Mouse (Mus musculus) ES-E14 (cell line): ENCODE measurements at regions not wholly inside any gene's neighbourhood (a gene's known extent, or its start where the extent isn't known, plus 50 kb on each side); places are given as distances from the start of the nearest gene placed in this dataset.
A peak's percentile ranks its signal among the peaks of the same experiment; 100 is the strongest.

ENCODE experiments used
- DNase-seq: peaks from one replicate; pipeline ENCODE4 v3.0.0-alpha.2; 2013; ENCODE audit warnings: low read depth, low spot score
- H3K27ac ChIP-seq: 2 replicates; pipeline ENCODE4 v1.5.1; 2012; ENCODE audit warnings: low read depth, mild to moderate bottlenecking, low read length, moderate library complexity, mixed read lengths; ENCODE audit not compliant: poor library complexity, insufficient read depth, severe bottlenecking
- H3K36me3 ChIP-seq: 2 replicates; pipeline ENCODE4 v1.6.1; 2012; ENCODE audit warnings: mild to moderate bottlenecking, low read length, moderate library complexity, mixed read lengths; ENCODE audit not compliant: control insufficient read depth, poor library complexity, insufficient read depth, severe bottlenecking
- H3K4me1 ChIP-seq, 2 experiments: fragments of 150-350 bp in 1 of 2; sonication (generic) in 1 of 2; 2 replicates each; pipeline ENCODE4 v1.6.1; 2012; ENCODE audit warnings: low read length in 2 of 2, mild to moderate bottlenecking in 1 of 2, mixed read lengths in 1 of 2; ENCODE audit not compliant: control insufficient read depth in 2 of 2, insufficient read depth in 2 of 2, poor library complexity in 1 of 2
- H3K4me3 ChIP-seq, 2 experiments: fragments of 150-350 bp in 1 of 2; sonication (generic) in 1 of 2; 2 replicates each; pipeline ENCODE4 v1.5.1; 2012; ENCODE audit warnings: low read length in 2 of 2, low read depth in 1 of 2, mild to moderate bottlenecking in 1 of 2, mixed read lengths in 1 of 2; ENCODE audit not compliant: insufficient read depth in 1 of 2, poor library complexity in 1 of 2, severe bottlenecking in 1 of 2
- H3K9ac ChIP-seq: 2 replicates; pipeline ENCODE4 v1.6.1; 2012; ENCODE audit warnings: low read depth, mild to moderate bottlenecking, low read length, mixed read lengths; ENCODE audit not compliant: poor library complexity, insufficient read depth, severe bottlenecking
- H3K9me3 ChIP-seq: fragments of 150-350 bp; sonication (generic); 2 replicates; pipeline ENCODE4 v1.6.1; 2012; ENCODE audit warnings: low read depth, mild to moderate bottlenecking, low read length; ENCODE audit not compliant: control insufficient read depth, insufficient read depth
- CHD2 ChIP-seq: IDR thresholded peaks from 2 replicates; pipeline ENCODE4 v1.6.1; 2014; ENCODE audit warnings: mild to moderate bottlenecking, low read depth, low read length, inconsistent platforms
- HCFC1 ChIP-seq: IDR thresholded peaks from 2 replicates; pipeline ENCODE4 v1.6.1; 2012; ENCODE audit warnings: low read length, inconsistent platforms, borderline replicate concordance; ENCODE audit not compliant: insufficient read depth
- MAFK ChIP-seq: IDR thresholded peaks from 2 replicates; pipeline ENCODE4 v1.6.1; 2014; ENCODE audit warnings: mild to moderate bottlenecking, low read depth, low read length, inconsistent platforms; ENCODE audit not compliant: insufficient read depth
- ZC3H11A ChIP-seq: IDR thresholded peaks from 2 replicates; pipeline ENCODE4 v1.6.1; 2012; ENCODE audit warnings: low read depth, mild to moderate bottlenecking, inconsistent platforms, low read length, borderline replicate concordance
- ZNF384 ChIP-seq: IDR thresholded peaks from 2 replicates; pipeline ENCODE4 v1.6.1; 2012; ENCODE audit warnings: low read depth, low read length, inconsistent platforms
- in situ Hi-C, 2 experiments: fragments of 600-800 bp; cut with MboI; formaldehyde crosslinking; loops; one replicate each; pipeline ENCODE4 v1.15.1; 2025; ENCODE audit warnings: low sequenced_read_pairs in 2 of 2, inconsistent platforms in 1 of 2; ENCODE audit not compliant: unreplicated experiment in 2 of 2

GRCm38 (mm10) chr8:86222715-86223114 lies 357.8 kb downstream of the Abcc12 start:
- no peaks in the 10 kb centered on the region for H3K9me3 ChIP-seq
- in situ Hi-C loops, result no loop called here
- no peak for TF ChIP-seq ZNF384
- no peak for TF ChIP-seq CHD2
- TF ChIP-seq MAFK, result no peak
- no peaks in the 10 kb centered on the region for H3K36me3 ChIP-seq
- no peak overlapping the region for H3K4me3 ChIP-seq
- H3K4me1 ChIP-seq, result no peaks in the 10 kb centered on the region
- H3K9ac ChIP-seq, result no peak overlapping the region
- no peak overlapping the region for H3K27ac ChIP-seq
- DNase-seq, result no peak

- TF ChIP-seq HCFC1 (no peak), CHD2 (no peak), MAFK (no peak)
- in situ Hi-C loops, result no loop called here
- DNase-seq, result no peak
- H3K9ac ChIP-seq, result no peak overlapping the region
- H3K4me1 ChIP-seq, result no peaks in the 10 kb centered on the region
- H3K36me3 ChIP-seq, result no peaks in the 10 kb centered on the region
- H3K27ac ChIP-seq, result no peak overlapping the region
- H3K4me3 ChIP-seq, result no peak overlapping the region
- no peaks in the 10 kb centered on the region for H3K9me3 ChIP-seq
These were observed 358.3 kb downstream of the Abcc12 start for GRCm38 (mm10) chr8:86222228-86222627.

- TF ChIP-seq MAFK, result no peak
- TF ChIP-seq ZC3H11A, result no peak
- TF ChIP-seq CHD2, result no peak
- no peak for TF ChIP-seq ZNF384
- no peak for TF ChIP-seq HCFC1
- H3K9me3 ChIP-seq, result no peaks in the 10 kb centered on the region
- no peak overlapping the region for H3K27ac ChIP-seq
- in situ Hi-C loops, result no loop called here
- no peaks in the 10 kb centered on the region for H3K4me1 ChIP-seq
- 0 out of 4 replicates have a peak overlapping the region, but pooled peaks of 1 of the 2 experiments have one; percentile 30 for H3K4me3 ChIP-seq
- no peak overlapping the region for H3K9ac ChIP-seq
- no peaks in the 10 kb centered on the region for H3K36me3 ChIP-seq
- DNase-seq, result no peak
These were observed 366.1 kb downstream of the Abcc12 start for GRCm38 (mm10) chr8:86214399-86214798.

- TF ChIP-seq CHD2, result no peak
- no peak for TF ChIP-seq ZC3H11A
- TF ChIP-seq HCFC1, result no peak
- TF ChIP-seq ZNF384, result no peak
- no peak for TF ChIP-seq MAFK
- in situ Hi-C loops, result no loop called here
- Histone ChIP-seq H3K9ac (no peak overlapping the region), H3K9me3 (no peaks in the 10 kb centered on the region), H3K27ac (no peak overlapping the region), H3K4me1 (no peaks in the 10 kb centered on the region), H3K4me3 (no peak overlapping the region), H3K36me3 (no peaks in the 10 kb centered on the region)
- DNase-seq, result no peak
These were observed 368.0 kb downstream of the Abcc12 start for GRCm38 (mm10) chr8:86212461-86212860.

GRCm38 (mm10) chr8:86208812-86209262 lies 368.1 kb downstream of the Phkb start:
- in situ Hi-C loops, result no loop called here
- Histone ChIP-seq H3K4me3 (no peak overlapping the region), H3K9ac (no peak overlapping the region), H3K4me1 (no peaks in the 10 kb centered on the region), H3K36me3 (no peaks in the 10 kb centered on the region), H3K9me3 (no peaks in the 10 kb centered on the region), H3K27ac (no peak overlapping the region)
- DNase-seq, result no peak
- TF ChIP-seq ZC3H11A (no peak), ZNF384 (no peak), HCFC1 (no peak), MAFK (no peak)
